Mouse (Mus musculus): ENCODE data around the gene Klkb1. TPM values are rescaled to one million over a fixed set of nuclear protein-coding genes. Genes with fewer than 3 reads are reported as not detected.

The Klkb1 gene
- total RNA-seq, 2 experiments from 2014 or later = not detected

GRCm38 (mm10) chr8:45269056-45269455 lies 25.6 kb downstream of the Klkb1 start:
- intact Hi-C loops (cut with DNase I) = no loop called here
- no peak for DNase-seq

GRCm38 (mm10) chr8:45268485-45268884 lies 26.2 kb downstream of the Klkb1 start:
- DNase-seq = no peak
- intact Hi-C loops (cut with DNase I) = no loop called here

GRCm38 (mm10) chr8:45267611-45268391 lies 26.9 kb downstream of the Klkb1 start:
- intact Hi-C loops (cut with DNase I) = no loop called here
- DNase-seq = peak; percentile 61 to 63

GRCm38 (mm10) chr8:45266993-45267392 lies 27.7 kb downstream of the Klkb1 start:
- peak; percentile 14 to 17 for DNase-seq
- intact Hi-C loops (cut with DNase I) = no loop called here

- DNase-seq = no peak
- intact Hi-C loops (cut with DNase I) = no loop called here
These were observed 29.7 kb downstream of the Klkb1 start for GRCm38 (mm10) chr8:45264918-45265317.

GRCm38 (mm10) chr8:45262851-45263250 lies 31.8 kb downstream of the Klkb1 start:
- intact Hi-C loops (cut with DNase I) = no loop called here
- DNase-seq = no peak

GRCm38 (mm10) chr8:45261920-45262319 lies 32.7 kb downstream of the Klkb1 start, which contains the start of gene F11:
TSS of gene F11 (minus strand) at chr8:45262031.
- intact Hi-C loops (cut with DNase I) = no loop called here
- no peak for DNase-seq

GRCm38 (mm10) chr8:45258421-45258820 lies 36.2 kb downstream of the Klkb1 start:
- DNase-seq = no peak
- intact Hi-C loops (cut with DNase I) = no loop called here

GRCm38 (mm10) chr8:45255040-45255439 lies 39.6 kb downstream of the Klkb1 start:
- intact Hi-C loops (cut with DNase I) = no loop called here
- no peak for DNase-seq

GRCm38 (mm10) chr8:45254194-45254842 lies 40.3 kb downstream of the Klkb1 start:
- intact Hi-C loops (cut with DNase I) = no loop called here
- no peak for DNase-seq

GRCm38 (mm10) chr8:45253586-45253985 lies 41.1 kb downstream of the Klkb1 start:
- intact Hi-C loops (cut with DNase I) = no loop called here
- no peak for DNase-seq

- no peak for DNase-seq
- intact Hi-C loops (cut with DNase I) = no loop called here
These were observed 41.5 kb downstream of the Klkb1 start for GRCm38 (mm10) chr8:45253111-45253510.

- intact Hi-C loops (cut with DNase I) = no loop called here
- DNase-seq = no peak
These were observed 48.4 kb downstream of the Klkb1 start for GRCm38 (mm10) chr8:45246307-45246706.

GRCm38 (mm10) chr8:45239363-45239762 lies 55.3 kb downstream of the Klkb1 start:
- DNase-seq = no peak
- intact Hi-C loops (cut with DNase I) = loop anchor here (5.0 kb wide), 1 partner anchor 187 kb away; no protein-coding TSS in a partner anchor

- DNase-seq = peak; percentile 41 to 65
- intact Hi-C loops (cut with DNase I) = loop anchor here (5.0 kb wide), 1 partner anchor 186 kb away; no protein-coding TSS in a partner anchor
These were observed 56.4 kb downstream of the Klkb1 start for GRCm38 (mm10) chr8:45238282-45238681.

- intact Hi-C loops (cut with DNase I) = loop anchor here (1.0 to 5.0 kb wide), 2 partner anchors 168 to 184 kb away; no protein-coding TSS in a partner anchor
- DNase-seq = peak; percentile 57 to 73
These were observed 58.3 kb downstream of the Klkb1 start for GRCm38 (mm10) chr8:45236164-45236912.

- intact Hi-C loops (cut with DNase I) = loop anchor here (5.0 kb wide), 1 partner anchor 183 kb away; no protein-coding TSS in a partner anchor
- no peak for DNase-seq
These were observed 59.4 kb downstream of the Klkb1 start for GRCm38 (mm10) chr8:45235228-45235627.

- intact Hi-C loops (cut with DNase I) = no loop called here
These were observed 61.4 kb downstream of the Klkb1 start for GRCm38 (mm10) chr8:45233256-45233655.

More at GRCm38 (mm10) chr8:45233256-45233655, 61.4 kb downstream of the Klkb1 start:
- DNase-seq = no peak

All from heart, postnatal 10 days (tissue).